Mouse (Mus musculus) spleen, adult 2 months (tissue): ENCODE measurements at regions not wholly inside any gene's neighbourhood (a gene's known extent, or its start where the extent isn't known, plus 50 kb on each side); places are given as distances from the start of the nearest gene placed in this dataset.

Experiments used
- DNase-seq, 2 experiments: peaks; one replicate each; pipeline versions ENCODE4 v3.0.0 to v3.0.0-alpha.2; 2012 to 2021; ENCODE audit warnings: low spot score in 2 of 2, low read depth in 1 of 2
- H3K27ac ChIP-seq: fragments of 200-500 bp; 2 replicates; pipeline ENCODE4 v1.5.1; 2012; ENCODE audit warnings: low read length, inconsistent platforms; ENCODE audit not compliant: insufficient read depth
- H3K27me3 ChIP-seq: fragments of 200-500 bp; 2 replicates; pipeline ENCODE4 v1.6.1; 2012; ENCODE audit warnings: mild to moderate bottlenecking, moderate library complexity, low read length, inconsistent platforms; ENCODE audit not compliant: control insufficient read depth, insufficient read depth
- H3K36me3 ChIP-seq: fragments of 200-500 bp; 2 replicates; pipeline ENCODE4 v1.6.1; 2012; ENCODE audit warnings: mild to moderate bottlenecking, low read length, inconsistent platforms; ENCODE audit not compliant: control insufficient read depth, insufficient read depth
- H3K4me1 ChIP-seq: fragments of 200-500 bp; 2 replicates; pipeline ENCODE4 v1.6.1; 2011; ENCODE audit warnings: inconsistent platforms; ENCODE audit not compliant: control insufficient read depth, insufficient read depth, insufficient read length
- H3K4me3 ChIP-seq: fragments of 200-500 bp; 2 replicates; pipeline ENCODE4 v1.5.1; 2011; ENCODE audit warnings: mild to moderate bottlenecking, inconsistent platforms; ENCODE audit not compliant: insufficient read depth, insufficient read length; ENCODE audit errors: extremely low read depth
- CTCF ChIP-seq: fragments of 200-500 bp; IDR thresholded peaks from 2 replicates; pipeline ENCODE4 v1.5.1; 2011; ENCODE audit warnings: mild to moderate bottlenecking, inconsistent platforms; ENCODE audit not compliant: insufficient read depth, insufficient read length, insufficient replicate concordance; ENCODE audit errors: extremely low read depth
- POLR2A ChIP-seq: fragments of 200-500 bp; IDR thresholded peaks from 2 replicates; pipeline ENCODE4 v1.6.1; 2011; ENCODE audit warnings: low read depth, low read length, inconsistent platforms
- WGBS: fragments of 180-500 bp; shearing (Covaris S2); methylation state at CpG from one replicate; pipeline ENCODE4 v1.1.7; 2018; 5-methylcytosine and 5-hydroxymethylcytosine counted together

GRCm38 (mm10) chr7:58475139-58475538 lies 180.8 kb upstream of the Atp10a start:
- H3K27me3 ChIP-seq: no peaks in the 10 kb centered on the region
- H3K4me1 ChIP-seq: no peaks in the 10 kb centered on the region
- H3K4me3 ChIP-seq: no peak overlapping the region
- no peak for DNase-seq
- no peak for TF ChIP-seq POLR2A
- no peak for TF ChIP-seq CTCF
- no peaks in the 10 kb centered on the region for H3K36me3 ChIP-seq
- no peak overlapping the region for H3K27ac ChIP-seq
- WGBS: 28% methylated on average over 2 of the region's 2 CpGs

- DNase-seq: no peak
- TF ChIP-seq POLR2A (no peak), CTCF (no peak)
- H3K27ac ChIP-seq: no peak overlapping the region
- H3K4me3 ChIP-seq: no peak overlapping the region
- no peaks in the 10 kb centered on the region; the same call in 1 of the 2 replicates for H3K4me1 ChIP-seq
- H3K27me3 ChIP-seq: no peaks in the 10 kb centered on the region
- no peaks in the 10 kb centered on the region for H3K36me3 ChIP-seq
- WGBS: 85% methylated on average over 2 of the region's 2 CpGs
Observed at GRCm38 (mm10) chr7:58488250-58488649, 167.7 kb upstream of the Atp10a start.
